Mouse (Mus musculus) limb, embryonic 14.5 days (tissue): ENCODE data around the gene Cacna2d3. TPM values are rescaled to one million over a fixed set of nuclear protein-coding genes. Genes with fewer than 3 reads are reported as not detected.

ENCODE experiments used
- ATAC-seq: fragments of 200-750 bp; cut with Nextera tagmentation; 2 replicates; pipeline ENCODE4 v1.8.0; 2017; ENCODE audit warnings: low read depth, moderate number of reproducible peaks, moderate TSS enrichment; ENCODE audit not compliant: low FRiP score
- DNase-seq: peaks from one replicate; pipeline ENCODE4 v3.0.0-alpha.2; 2015; ENCODE audit warnings: low spot score
- H3K27ac ChIP-seq: fragments of 300-500 bp; sonication (generic); replicated peaks from 2 replicates; pipeline ENCODE4 v1.5.1; 2014; ENCODE audit warnings: low read depth, mild to moderate bottlenecking, low read length, moderate library complexity, mixed read lengths
- H3K27me3 ChIP-seq: fragments of 300-500 bp; sonication (generic); 2 replicates; pipeline ENCODE4 v1.6.1; 2014; ENCODE audit warnings: low read length, mixed read lengths; ENCODE audit not compliant: control insufficient read depth, insufficient read depth
- H3K36me3 ChIP-seq: fragments of 300-500 bp; sonication (generic); 2 replicates; pipeline ENCODE4 v1.6.1; 2014; ENCODE audit warnings: mild to moderate bottlenecking, low read length, moderate library complexity, mixed read lengths; ENCODE audit not compliant: control insufficient read depth, insufficient read depth
- H3K4me1 ChIP-seq: fragments of 300-500 bp; sonication (generic); 2 replicates; pipeline ENCODE4 v1.6.1; 2014; ENCODE audit warnings: antibody characterized with exemption, low read length, mixed read lengths; ENCODE audit not compliant: control insufficient read depth, insufficient read depth
- H3K4me2 ChIP-seq: fragments of 300-500 bp; sonication (generic); replicated peaks from 2 replicates; pipeline ENCODE4 v1.6.1; 2014; ENCODE audit warnings: low read depth, mild to moderate bottlenecking, low read length, moderate library complexity; ENCODE audit not compliant: severe bottlenecking
- H3K4me3 ChIP-seq: fragments of 300-500 bp; sonication (generic); replicated peaks from 2 replicates; pipeline ENCODE4 v1.5.1; 2014; ENCODE audit warnings: low read length
- H3K9ac ChIP-seq: fragments of 300-500 bp; sonication (generic); 2 replicates; pipeline ENCODE4 v1.6.1; 2014; ENCODE audit warnings: mild to moderate bottlenecking, low read depth, low read length, moderate library complexity; ENCODE audit not compliant: severe bottlenecking
- H3K9me3 ChIP-seq: fragments of 300-500 bp; sonication (generic); 2 replicates; pipeline ENCODE4 v1.6.1; 2016; ENCODE audit warnings: low read length; ENCODE audit not compliant: control insufficient read depth
- POLR2A ChIP-seq: fragments of 200-500 bp; IDR thresholded peaks from 2 replicates; pipeline ENCODE4 v1.8.0; 2012; ENCODE audit warnings: inconsistent platforms, mild to moderate bottlenecking, moderate library complexity, borderline replicate concordance; ENCODE audit not compliant: insufficient read depth, insufficient read length; ENCODE audit errors: extremely low read depth
- WGBS: fragments of 180-500 bp; shearing (Covaris S2); extraction: QIAGEN DNeasy Blood & Tissue Kit; methylation state at CpG from one replicate; pipeline ENCODE4 v1.1.7; 2014; 5-methylcytosine and 5-hydroxymethylcytosine counted together
- polyA plus RNA-seq, 2 experiments: library from polyadenylated mRNA; depleted of rRNA in 1 of 2; stranded (reverse) in 1 of 2; unstranded in 1 of 2; fragments of >200 nt; fragmentation: Nextera tagmentation in 1 of 2; extraction: Ambion mirVana in 1 of 2; gene quantifications; 2 replicates each; pipeline versions ENCODE4 v1.2.1 to v1.2.3; 2012 to 2014

Cacna2d3 gene
- polyA plus RNA-seq, 2 experiments, result 4.9 to 6.3 TPM

DNA sequence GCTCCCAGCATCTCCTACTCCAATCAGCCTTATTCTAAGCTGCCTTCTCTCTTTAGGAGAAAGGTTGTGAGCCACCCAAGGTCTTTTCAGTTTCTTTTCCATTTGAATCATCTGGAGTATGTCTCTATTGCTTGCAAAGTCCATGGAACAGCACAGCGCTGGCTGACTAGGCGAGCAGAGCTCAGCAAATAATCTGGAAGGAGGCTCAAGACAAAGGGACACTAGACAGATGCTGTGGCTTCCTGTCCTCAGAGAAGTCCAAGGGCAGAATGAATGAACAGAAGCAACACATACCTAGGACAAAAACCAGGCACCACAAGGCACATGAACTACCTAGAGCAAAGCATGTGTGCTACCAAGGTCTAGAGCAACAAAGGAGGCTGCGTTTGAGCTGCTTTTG, 328.8 kb downstream of the Cacna2d3 start:
- Histone ChIP-seq H3K4me2 (no peak overlapping the region), H3K9me3 (no peaks in the 10 kb centered on the region), H3K27me3 (no peaks in the 10 kb centered on the region), H3K4me1 (no peaks in the 10 kb centered on the region), H3K27ac (no peak overlapping the region), H3K36me3 (no peaks in the 10 kb centered on the region), H3K4me3 (no peak overlapping the region), H3K9ac (no peak overlapping the region)
- 98% methylated on average over 3 of the region's 3 CpGs for WGBS
- no peak for TF ChIP-seq POLR2A
- DNase-seq (no peak), ATAC-seq (no peak)

DNA sequence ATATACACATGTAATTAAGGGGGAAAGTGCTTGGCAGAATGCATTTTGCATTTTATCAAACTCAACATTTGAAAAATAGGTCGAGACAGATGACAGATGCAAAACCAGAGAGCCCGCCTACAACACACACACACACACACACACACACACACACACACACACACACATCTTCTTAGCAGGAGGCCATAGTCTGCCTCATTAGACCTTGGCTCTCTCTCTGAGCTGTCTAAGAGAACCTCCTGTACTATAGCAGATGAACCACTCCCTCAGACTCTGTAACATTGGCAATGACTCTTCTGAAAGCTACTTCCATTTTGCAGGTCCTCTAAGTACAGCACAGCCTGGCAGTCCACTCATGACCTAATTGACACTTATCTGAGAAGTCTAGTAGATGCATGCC, 330.2 kb downstream of the Cacna2d3 start:
- no peak overlapping the region for H3K4me2 ChIP-seq
- no peaks in the 10 kb centered on the region for H3K9me3 ChIP-seq
- no peaks in the 10 kb centered on the region for H3K4me1 ChIP-seq
- H3K4me3 ChIP-seq, result no peak overlapping the region
- H3K9ac ChIP-seq, result no peak overlapping the region
- no peak for ATAC-seq
- no peak for DNase-seq
- 77% methylated on average over 2 of the region's 2 CpGs for WGBS
- H3K27ac ChIP-seq, result no peak overlapping the region
- no peaks in the 10 kb centered on the region for H3K27me3 ChIP-seq
- TF ChIP-seq POLR2A, result no peak
- H3K36me3 ChIP-seq, result no peaks in the 10 kb centered on the region

DNA sequence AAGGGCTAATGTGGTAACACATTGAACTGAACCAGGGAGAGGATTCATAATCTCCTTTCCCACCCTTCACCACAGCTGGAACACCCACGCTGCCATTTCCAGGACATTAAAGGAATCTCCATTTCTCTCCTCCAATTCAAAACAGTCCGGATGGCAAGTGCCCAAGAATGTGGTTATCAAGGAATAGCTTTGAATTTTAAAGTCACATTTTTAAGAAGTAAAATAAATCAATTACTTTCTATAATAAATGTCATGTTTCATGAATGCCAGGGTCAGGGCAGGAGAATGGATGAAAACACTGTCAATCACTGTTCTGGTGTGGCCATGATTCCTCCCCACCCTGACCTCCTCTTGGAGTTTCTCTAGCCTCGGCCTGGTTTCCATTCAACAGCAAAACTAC, 333.9 kb downstream of the Cacna2d3 start:
- no peak overlapping the region for H3K4me3 ChIP-seq
- no peak for DNase-seq
- 73% methylated on average over 3 of the region's 3 CpGs for WGBS
- H3K9me3 ChIP-seq, result no peaks in the 10 kb centered on the region
- no peak overlapping the region for H3K4me2 ChIP-seq
- H3K27me3 ChIP-seq, result no peaks in the 10 kb centered on the region
- TF ChIP-seq POLR2A, result no peak
- no peak for ATAC-seq
- no peaks in the 10 kb centered on the region for H3K4me1 ChIP-seq
- no peak overlapping the region for H3K9ac ChIP-seq
- no peak overlapping the region for H3K27ac ChIP-seq
- no peaks in the 10 kb centered on the region for H3K36me3 ChIP-seq

DNA sequence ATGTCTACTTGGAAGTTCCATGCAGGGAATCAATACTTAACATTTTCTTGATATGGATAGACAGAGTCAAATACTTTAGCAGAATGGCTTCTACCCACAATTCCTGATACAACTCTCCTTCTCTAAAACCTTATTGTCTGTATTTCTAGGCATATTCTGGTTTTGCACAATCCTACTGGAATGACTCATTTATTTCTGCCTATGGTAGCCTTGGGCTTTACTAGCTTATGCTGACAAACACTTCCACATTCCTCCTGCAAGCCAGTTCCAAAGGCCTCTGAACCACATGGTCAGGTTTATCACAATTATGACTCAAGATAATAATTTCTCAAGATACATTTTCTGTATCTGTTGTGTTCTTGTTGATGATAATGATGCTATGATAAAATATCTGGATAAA, 336.2 kb downstream of the Cacna2d3 start:
- ATAC-seq, result no peak

DNA sequence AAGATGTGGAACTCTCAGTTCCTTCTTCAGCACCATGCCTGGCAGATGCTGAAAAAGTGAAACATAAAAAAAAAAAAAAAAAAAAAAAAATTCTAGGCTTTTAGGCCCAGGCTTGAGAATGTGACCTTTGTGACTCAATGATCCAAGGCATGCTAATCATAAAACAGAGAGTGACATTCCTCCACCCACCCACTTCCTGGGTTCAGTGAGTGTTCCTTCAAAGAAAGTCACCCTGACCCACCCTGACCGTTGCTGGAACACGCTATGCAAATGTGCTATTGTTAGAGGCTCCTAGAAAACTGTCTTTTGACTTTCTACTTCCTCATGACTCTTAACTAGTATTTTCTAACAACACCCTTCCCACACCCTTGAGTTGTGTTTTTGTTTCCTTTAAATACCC, 338.9 kb downstream of the Cacna2d3 start:
- no peak for TF ChIP-seq POLR2A
- Histone ChIP-seq H3K4me1 (no peaks in the 10 kb centered on the region), H3K9me3 (no peaks in the 10 kb centered on the region), H3K4me2 (no peak overlapping the region), H3K27ac (no peak overlapping the region), H3K4me3 (no peak overlapping the region), H3K9ac (no peak overlapping the region), H3K27me3 (no peaks in the 10 kb centered on the region), H3K36me3 (no peaks in the 10 kb centered on the region)
- ATAC-seq, result no peak
- 89% methylated on average over 2 of the region's 2 CpGs for WGBS
- no peak for DNase-seq

More for the DNA sequence above, 336.2 kb downstream of the Cacna2d3 start:
- no peak overlapping the region for H3K9ac ChIP-seq
- H3K9me3 ChIP-seq, result no peaks in the 10 kb centered on the region
- H3K4me2 ChIP-seq, result no peak overlapping the region
- no peak for DNase-seq
- H3K4me3 ChIP-seq, result no peak overlapping the region
- no peaks in the 10 kb centered on the region for H3K36me3 ChIP-seq
- no peak for TF ChIP-seq POLR2A
- H3K4me1 ChIP-seq, result no peaks in the 10 kb centered on the region
- H3K27ac ChIP-seq, result no peak overlapping the region
- no peaks in the 10 kb centered on the region for H3K27me3 ChIP-seq

DNA sequence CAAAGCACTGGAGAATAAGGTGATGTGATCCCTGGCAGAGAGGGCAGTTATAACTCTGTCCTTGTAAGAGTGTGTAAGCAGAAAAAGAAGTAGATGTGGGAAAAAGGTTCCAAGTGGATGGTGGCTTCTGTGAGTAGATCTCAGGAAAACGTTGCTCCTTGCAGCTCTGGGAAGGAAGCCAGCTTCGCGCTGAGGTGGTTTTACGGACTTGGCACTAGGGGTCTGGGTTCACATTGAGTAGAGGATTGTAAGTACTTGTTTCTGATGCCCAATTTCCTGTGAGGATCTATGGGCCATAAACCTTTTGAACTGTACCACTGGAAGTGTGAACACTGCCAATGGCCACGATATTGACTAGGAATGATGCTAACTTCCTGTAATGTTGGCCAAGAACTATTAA, 354.8 kb downstream of the Cacna2d3 start:
- H3K27me3 ChIP-seq, result no peaks in the 10 kb centered on the region
- ATAC-seq (no peak; the same call in 1 of the 2 replicates), DNase-seq (peak; percentile 49)
- H3K4me1 ChIP-seq, result peaks cover 6% of the 10 kb centered on the region
- H3K36me3 ChIP-seq, result no peaks in the 10 kb centered on the region
- H3K4me3 ChIP-seq, result no peak overlapping the region
- 38% methylated on average over 5 of the region's 5 CpGs for WGBS
- no peak for TF ChIP-seq POLR2A
- no peak overlapping the region for H3K4me2 ChIP-seq
- no peaks in the 10 kb centered on the region for H3K9me3 ChIP-seq
- no peak overlapping the region for H3K9ac ChIP-seq
- H3K27ac ChIP-seq, result no peak overlapping the region
